Mouse (Mus musculus): ENCODE data around the gene Timeless. TPM values are rescaled to one million over a fixed set of nuclear protein-coding genes. Genes with fewer than 3 reads are reported as not detected.
"Not testable (repeated sequence)": the region's sequence is repeated elsewhere in the genome, so short reads cannot be mapped to it uniquely, and the experiment has no call there.

Gene Timeless
- polyA plus RNA-seq, 2 experiments: 32.4 to 48.6 TPM

- H3K4me2 ChIP-seq (replicated peaks; ENCODE audit: low read depth, low read length, severe bottlenecking): no peak overlapping the region
- peaks cover 16% of the 10 kb centered on the region for H3K36me3 ChIP-seq (ENCODE audit: control insufficient read depth, insufficient read depth, low read length)
- TF ChIP-seq POLR2A (IDR thresholded peaks at IDR 0.05; ENCODE audit: borderline replicate concordance, extremely low read depth, insufficient read depth, insufficient read length): no peak
- H3K4me1 ChIP-seq (ENCODE audit: control insufficient read depth, insufficient read depth, low read length): no peaks in the 10 kb centered on the region
- no peak for ATAC-seq (ENCODE audit: low FRiP score, low read depth)
- DNase-seq (ENCODE audit: low spot score): no peak
- H3K9me3 ChIP-seq (ENCODE audit: control insufficient read depth, low read length): no peaks in the 10 kb centered on the region
- H3K9ac ChIP-seq (ENCODE audit: low read depth, low read length, severe bottlenecking): no peak overlapping the region
- WGBS: 84% methylated on average over 8 of the region's 8 CpGs
- no peak overlapping the region for H3K4me3 ChIP-seq (replicated peaks; ENCODE audit: low read length)
- no peak overlapping the region for H3K27ac ChIP-seq (replicated peaks; ENCODE audit: low read depth, low read length)
- no peaks in the 10 kb centered on the region for H3K27me3 ChIP-seq (ENCODE audit: control insufficient read depth, insufficient read depth, low read length)
Observed at GRCm38 (mm10) chr10:128256328-128256727, 24.5 kb downstream of the Timeless start.

DNA sequence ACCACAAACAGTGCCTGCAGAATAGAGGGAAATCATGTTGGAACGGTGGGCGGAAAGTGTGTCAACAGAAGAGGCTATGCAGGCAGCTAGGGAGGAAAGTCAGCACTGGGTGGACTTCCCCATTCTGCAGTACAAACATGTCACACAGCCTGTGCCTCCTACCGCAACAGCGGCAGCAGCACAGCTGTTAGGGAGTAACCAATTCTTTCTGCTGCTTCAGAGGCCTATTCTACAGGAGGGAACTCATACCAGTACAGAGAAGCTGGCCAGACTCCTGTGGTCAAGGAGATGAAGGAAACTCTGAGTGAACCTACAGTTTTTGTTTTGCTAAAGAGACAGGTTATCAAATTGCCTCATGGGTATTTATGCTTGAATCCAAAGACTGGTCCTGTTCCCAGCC lies 27.1 kb downstream of the Timeless start:
- no peaks in the 10 kb centered on the region for H3K4me1 ChIP-seq (ENCODE audit: control insufficient read depth, insufficient read depth, low read length)
- H3K4me3 ChIP-seq (replicated peaks; ENCODE audit: low read length): no peak overlapping the region
- H3K36me3 ChIP-seq (ENCODE audit: control insufficient read depth, insufficient read depth, low read length): no peaks in the 10 kb centered on the region
- 84% methylated on average over 4 of the region's 4 CpGs for WGBS
- H3K4me2 ChIP-seq (replicated peaks; ENCODE audit: low read depth, low read length, severe bottlenecking): no peak overlapping the region
- no peak for TF ChIP-seq POLR2A (IDR thresholded peaks at IDR 0.05; ENCODE audit: borderline replicate concordance, extremely low read depth, insufficient read depth, insufficient read length)
- ATAC-seq (ENCODE audit: low FRiP score, low read depth) (no peak), DNase-seq (ENCODE audit: low spot score) (no peak)
- H3K27ac ChIP-seq (replicated peaks; ENCODE audit: low read depth, low read length): no peak overlapping the region
- H3K27me3 ChIP-seq (ENCODE audit: control insufficient read depth, insufficient read depth, low read length): no peaks in the 10 kb centered on the region
- H3K9me3 ChIP-seq (ENCODE audit: control insufficient read depth, low read length): no peaks in the 10 kb centered on the region
- no peak overlapping the region for H3K9ac ChIP-seq (ENCODE audit: low read depth, low read length, severe bottlenecking)

GRCm38 (mm10) chr10:128259946-128260345 lies 28.1 kb downstream of the Timeless start:
- no peak for TF ChIP-seq POLR2A (IDR thresholded peaks at IDR 0.05; ENCODE audit: borderline replicate concordance, extremely low read depth, insufficient read depth, insufficient read length)
- 86% methylated on average over 5 of the region's 5 CpGs for WGBS
- H3K27me3 ChIP-seq (ENCODE audit: control insufficient read depth, insufficient read depth, low read length): no peaks in the 10 kb centered on the region
- ATAC-seq (ENCODE audit: low FRiP score, low read depth) (no peak), DNase-seq (ENCODE audit: low spot score) (no peak)
- no peaks in the 10 kb centered on the region for H3K4me1 ChIP-seq (ENCODE audit: control insufficient read depth, insufficient read depth, low read length)
- H3K9me3 ChIP-seq (ENCODE audit: control insufficient read depth, low read length): no peaks in the 10 kb centered on the region
- no peak overlapping the region for H3K9ac ChIP-seq (ENCODE audit: low read depth, low read length, severe bottlenecking)
- H3K36me3 ChIP-seq (ENCODE audit: control insufficient read depth, insufficient read depth, low read length): no peaks in the 10 kb centered on the region
- no peak overlapping the region for H3K4me2 ChIP-seq (replicated peaks; ENCODE audit: low read depth, low read length, severe bottlenecking)
- H3K27ac ChIP-seq (replicated peaks; ENCODE audit: low read depth, low read length): no peak overlapping the region
- no peak overlapping the region for H3K4me3 ChIP-seq (replicated peaks; ENCODE audit: low read length)

DNA sequence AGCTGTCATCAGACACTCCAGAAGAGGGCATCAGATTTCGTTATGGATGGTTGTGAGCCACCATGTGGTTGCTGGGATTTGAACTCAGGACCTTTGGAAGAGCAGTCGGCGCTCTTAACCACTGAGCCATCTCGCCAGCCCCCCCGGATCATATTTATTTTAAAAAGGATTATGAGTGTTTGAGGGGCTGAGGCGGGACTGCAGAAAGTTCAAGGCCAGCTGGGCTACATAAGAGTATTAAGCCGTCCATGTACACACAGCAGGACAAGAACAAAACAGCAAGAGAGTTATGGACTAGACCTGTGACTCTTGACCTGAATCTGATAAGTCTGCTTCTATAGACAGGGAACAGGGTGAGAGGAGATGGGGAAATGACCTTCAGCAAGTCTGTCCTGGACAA lies 28.5 kb downstream of the Timeless start:
- 81% methylated on average over 7 of the region's 7 CpGs for WGBS
- H3K4me3 ChIP-seq (replicated peaks; ENCODE audit: low read length); H3K27ac ChIP-seq (replicated peaks; ENCODE audit: low read depth, low read length); ATAC-seq (ENCODE audit: low FRiP score, low read depth); H3K9me3 ChIP-seq (ENCODE audit: control insufficient read depth, low read length); H3K9ac ChIP-seq (ENCODE audit: low read depth, low read length, severe bottlenecking); H3K4me1 ChIP-seq (ENCODE audit: control insufficient read depth, insufficient read depth, low read length); DNase-seq (ENCODE audit: low spot score); H3K4me2 ChIP-seq (replicated peaks; ENCODE audit: low read depth, low read length, severe bottlenecking); H3K27me3 ChIP-seq (ENCODE audit: control insufficient read depth, insufficient read depth, low read length); H3K36me3 ChIP-seq (ENCODE audit: control insufficient read depth, insufficient read depth, low read length): not testable (repeated sequence)

DNA sequence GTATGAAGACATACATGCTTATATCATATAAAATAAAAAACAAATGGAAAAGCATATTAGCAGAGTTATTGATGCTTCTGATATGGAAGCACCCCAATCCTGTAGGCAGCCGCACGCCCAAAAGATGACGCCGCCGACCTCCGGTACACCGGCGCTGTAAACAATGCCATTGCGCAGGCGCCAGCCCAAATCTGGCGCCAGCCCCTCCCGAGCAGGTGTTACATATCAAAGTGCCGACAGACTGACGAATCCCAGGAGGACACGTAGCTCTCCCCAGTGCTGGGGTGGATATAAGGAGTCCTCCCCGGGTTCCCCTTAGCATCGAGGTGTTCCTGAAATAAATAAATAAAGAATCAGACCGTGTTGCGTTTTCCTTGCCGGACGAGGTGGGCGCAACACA lies 30.4 kb downstream of the Timeless start:
- DNase-seq (ENCODE audit: low spot score) (no peak), ATAC-seq (ENCODE audit: low FRiP score, low read depth) (no peak)
- H3K9me3 ChIP-seq (ENCODE audit: control insufficient read depth, low read length): no peaks in the 10 kb centered on the region
- no peak overlapping the region for H3K27ac ChIP-seq (replicated peaks; ENCODE audit: low read depth, low read length)
- H3K27me3 ChIP-seq (ENCODE audit: control insufficient read depth, insufficient read depth, low read length): no peaks in the 10 kb centered on the region
- no peak overlapping the region for H3K4me2 ChIP-seq (replicated peaks; ENCODE audit: low read depth, low read length, severe bottlenecking)
- no peak overlapping the region for H3K9ac ChIP-seq (ENCODE audit: low read depth, low read length, severe bottlenecking)
- H3K4me1 ChIP-seq (ENCODE audit: control insufficient read depth, insufficient read depth, low read length): no peaks in the 10 kb centered on the region
- H3K4me3 ChIP-seq (replicated peaks; ENCODE audit: low read length): no peak overlapping the region
- no peak for TF ChIP-seq POLR2A (IDR thresholded peaks at IDR 0.05; ENCODE audit: borderline replicate concordance, extremely low read depth, insufficient read depth, insufficient read length)
- no peaks in the 10 kb centered on the region for H3K36me3 ChIP-seq (ENCODE audit: control insufficient read depth, insufficient read depth, low read length)
- 81% methylated on average over 22 of the region's 22 CpGs for WGBS

All from limb, embryonic 14.5 days (tissue).